Mouse (Mus musculus) liver, postnatal 0 days (tissue): ENCODE results near the gene Grk6.

Source experiments
- CTCF ChIP-seq: sonication (generic); IDR thresholded peaks from 2 replicates; pipeline ENCODE4 v1.5.1; 2016; ENCODE audit warnings: antibody characterized with exemption, low read depth
- EP300 ChIP-seq: IDR thresholded peaks from 2 replicates; pipeline ENCODE4 v1.6.1; 2016; ENCODE audit warnings: antibody characterized with exemption, low read depth, mild to moderate bottlenecking

- no peak for TF ChIP-seq EP300
- TF ChIP-seq CTCF, result no peak
Observed at GRCm38 (mm10) chr13:55465830-55466440, 21.1 kb downstream of the Grk6 start.
